ENCODE assay signal across 13 mouse cellular contexts in genomic region chr13:107942297-107942962, GRCm38 (mm10).
DNase-seq lines count a peak whose midpoint lies in the region; ATAC-seq and TF ChIP-seq lines count a peak whose summit lies in the region.
"Had no signal": no experiment of that assay in that cellular context is flagged by ENCODE, and none has a peak within 500 bp of the region (broad histone marks: within the 10 kb centered on the region; RNA-seq: fewer than 3 reads in every experiment).

No protein-coding gene starts in this region.

- TF ChIP-seq CTCF in kidney, postnatal 0 days (IDR thresholded peaks at IDR 0.05; ENCODE audit: low read depth) = no peak

- H3K4me1 ChIP-seq in kidney, postnatal 0 days (replicated peaks; ENCODE audit: insufficient read depth, low read length) = no peaks in the 10 kb centered on the region
- 0 out of 2 replicates have a peak, but pooled peaks cover 8% of the 10 kb centered on the region for H3K4me1 ChIP-seq in hindbrain, embryonic 12.5 days
- H3K4me1 ChIP-seq in intestine, embryonic 15.5 days (replicated peaks) = peaks cover 9% of the 10 kb centered on the region; the same call in 1 of the 2 replicates
- H3K4me1 ChIP-seq in neural tube, embryonic 13.5 days (replicated peaks) = peaks cover 32% of the 10 kb centered on the region

- H3K36me3 ChIP-seq in kidney, postnatal 0 days (ENCODE audit: insufficient read depth, low read length) = no peaks in the 10 kb centered on the region
- H3K36me3 ChIP-seq in hindbrain, embryonic 12.5 days = no peaks in the 10 kb centered on the region
- H3K36me3 ChIP-seq in intestine, embryonic 15.5 days = no peaks in the 10 kb centered on the region
- H3K36me3 ChIP-seq in neural tube, embryonic 13.5 days = no peaks in the 10 kb centered on the region
- H3K36me3 ChIP-seq: lung, embryonic 15.5 days had no signal

- no peaks in the 10 kb centered on the region for H3K27me3 ChIP-seq in kidney, postnatal 0 days (ENCODE audit: insufficient read depth, low read length)
- H3K27me3 ChIP-seq in hindbrain, embryonic 12.5 days = no peaks in the 10 kb centered on the region
- no peaks in the 10 kb centered on the region for H3K27me3 ChIP-seq in intestine, embryonic 15.5 days (replicated peaks)
- H3K27me3 ChIP-seq in neural tube, embryonic 13.5 days = no peaks in the 10 kb centered on the region; the same call in 1 of the 2 replicates
- H3K27me3 ChIP-seq: lung, embryonic 15.5 days had no signal

- no peak overlapping the region for H3K27ac ChIP-seq in kidney, postnatal 0 days
- no peak overlapping the region for H3K27ac ChIP-seq in hindbrain, embryonic 12.5 days
- H3K27ac ChIP-seq in intestine, embryonic 15.5 days = 0 out of 2 replicates have a peak overlapping the region, but pooled peaks have one; percentile 57
- H3K27ac ChIP-seq in neural tube, embryonic 13.5 days (replicated peaks) = peak overlapping the region; percentile 39; the same call in 1 of the 2 replicates
- H3K27ac ChIP-seq: layer of hippocampus, adult 2 months; lung, embryonic 15.5 days had no signal

- no peak for DNase-seq in kidney, postnatal 0 days (ENCODE audit: low spot score)
- DNase-seq in kidney, postnatal 36 days = no peak
- no peak for DNase-seq in adrenal gland, adult 18-20 months (ENCODE audit: low spot score in 2 of 2)
- DNase-seq in c-Kit-positive CD71-positive TER-119-positive erythroid progenitor cells, embryonic 14.5 days (ENCODE audit: low spot score) = no peak
- DNase-seq: adrenal gland, postnatal 36 days; cerebellum, postnatal 36 days; kidney, adult 18-20 months; thymus, adult 18-20 months had no signal

- no peak overlapping the region for H3K9ac ChIP-seq in kidney, postnatal 0 days (ENCODE audit: low read depth, low read length)
- H3K9ac ChIP-seq in hindbrain, embryonic 12.5 days = no peak overlapping the region
- H3K9ac ChIP-seq in intestine, embryonic 15.5 days = no peak overlapping the region
- no peak overlapping the region for H3K9ac ChIP-seq in neural tube, embryonic 13.5 days
- H3K9ac ChIP-seq: lung, embryonic 15.5 days had no signal

- WGBS in kidney, postnatal 0 days = 28% methylated on average over 11 of the region's 11 CpGs
- WGBS in hindbrain, embryonic 12.5 days = 53% methylated on average over 11 of the region's 11 CpGs
- 31% methylated on average over 11 of the region's 11 CpGs for WGBS in intestine, embryonic 15.5 days
- 13% methylated on average over 11 of the region's 11 CpGs for WGBS in neural tube, embryonic 13.5 days

- H3K4me3 ChIP-seq in kidney, postnatal 0 days (replicated peaks; ENCODE audit: low read depth, low read length) = no peak overlapping the region
- no peak overlapping the region for H3K4me3 ChIP-seq in hindbrain, embryonic 12.5 days
- H3K4me3 ChIP-seq in intestine, embryonic 15.5 days (replicated peaks) = no peak overlapping the region
- no peak overlapping the region for H3K4me3 ChIP-seq in neural tube, embryonic 13.5 days
- H3K4me3 ChIP-seq: layer of hippocampus, adult 2 months; lung, embryonic 15.5 days had no signal

- no peaks in the 10 kb centered on the region for H3K9me3 ChIP-seq in kidney, postnatal 0 days (replicated peaks; ENCODE audit: low read length)
- no peaks in the 10 kb centered on the region for H3K9me3 ChIP-seq in hindbrain, embryonic 12.5 days (replicated peaks)
- no peaks in the 10 kb centered on the region for H3K9me3 ChIP-seq in intestine, embryonic 15.5 days
- H3K9me3 ChIP-seq in neural tube, embryonic 13.5 days = no peaks in the 10 kb centered on the region
- H3K9me3 ChIP-seq: lung, embryonic 15.5 days had no signal

- no peak overlapping the region for H3K4me2 ChIP-seq in kidney, postnatal 0 days (ENCODE audit: low read length)
- H3K4me2 ChIP-seq in hindbrain, embryonic 12.5 days (replicated peaks) = no peak overlapping the region
- H3K4me2 ChIP-seq in intestine, embryonic 15.5 days (replicated peaks) = peak overlapping the region; percentile 28; the same call in 1 of the 2 replicates
- peak overlapping the region; percentile 5; the same call in 1 of the 2 replicates for H3K4me2 ChIP-seq in neural tube, embryonic 13.5 days
- H3K4me2 ChIP-seq: lung, embryonic 15.5 days had no signal

- 0 out of 2 replicates have a peak, but pooled peaks have one; percentile 25 for ATAC-seq in kidney, postnatal 0 days (replicated peaks; ENCODE audit: low FRiP score, low read depth)
- peak; percentile 76 for ATAC-seq in hindbrain, embryonic 12.5 days (ENCODE audit: low FRiP score)
- ATAC-seq in intestine, embryonic 15.5 days = peak; percentile 90
- ATAC-seq in neural tube, embryonic 13.5 days (ENCODE audit: low read depth) = peak; percentile 73

Comparison
In these comparisons a context has a peak if more than half of its experiments do, and no peak if none do; other contexts are left out.
1. ATAC-seq: peak in every context shown above with its lines; median percentile 90 in intestine, embryonic 15.5 days; 76 in hindbrain, embryonic 12.5 days; 73 in neural tube, embryonic 13.5 days; 25 in kidney, postnatal 0 days.
2. H3K27ac ChIP-seq: peak in intestine, embryonic 15.5 days (single experiment) and neural tube, embryonic 13.5 days (single experiment); none in kidney, postnatal 0 days (single experiment) and hindbrain, embryonic 12.5 days (single experiment).
3. H3K4me2 ChIP-seq: peak in intestine, embryonic 15.5 days (single experiment) and neural tube, embryonic 13.5 days (single experiment); none in kidney, postnatal 0 days (single experiment) and hindbrain, embryonic 12.5 days (single experiment).